Mouse (Mus musculus) CH12.LX (cell line): ENCODE measurements around the gene Ttl. TPM values are rescaled to one million over a fixed set of nuclear protein-coding genes. Genes with fewer than 3 reads are reported as not detected.

Source experiments
- DNase-seq: peaks from one replicate; pipeline ENCODE4 v3.0.0-alpha.2; 2013; ENCODE audit errors: extremely low read depth
- H3K27ac ChIP-seq: 2 replicates; pipeline ENCODE4 v1.5.1; 2012; ENCODE audit warnings: low read depth, mild to moderate bottlenecking, control low read depth, moderate library complexity; ENCODE audit not compliant: insufficient read depth
- H3K27me3 ChIP-seq: replicated peaks from 2 replicates; pipeline ENCODE3; 2012; ENCODE audit warnings: inconsistent platforms
- H3K36me3 ChIP-seq, 2 experiments: replicated peaks in 1 of 2; 2 replicates each; pipeline versions ENCODE3 to v1.6.1; 2012; ENCODE audit warnings: inconsistent platforms in 1 of 2, low read length in 1 of 2, mild to moderate bottlenecking in 1 of 2, mixed read lengths in 1 of 2, moderate library complexity in 1 of 2; ENCODE audit not compliant: control insufficient read depth in 1 of 2, insufficient read depth in 1 of 2
- H3K4me1 ChIP-seq, 2 experiments: 2 replicates each; pipeline ENCODE4 v1.6.1; 2012; ENCODE audit warnings: inconsistent platforms in 1 of 2, moderate library complexity in 1 of 2; ENCODE audit not compliant: insufficient read depth in 2 of 2, control insufficient read depth in 1 of 2
- H3K4me2 ChIP-seq: 2 replicates; pipeline ENCODE4 v1.6.1; 2012; ENCODE audit warnings: low read depth, mild to moderate bottlenecking, control low read depth; ENCODE audit not compliant: poor library complexity, insufficient read depth, severe bottlenecking
- H3K4me3 ChIP-seq, 3 experiments: fragments of 150-350 bp in 1 of 3; sonication (generic) in 1 of 3; replicated peaks in 1 of 3; 2 replicates each; pipeline versions ENCODE3 to v1.5.1; 2011 to 2012; ENCODE audit warnings: low read depth in 2 of 3, low read length in 2 of 3, mild to moderate bottlenecking in 2 of 3, moderate library complexity in 2 of 3, control low read depth in 1 of 3, improper control_type of control experiment in 1 of 3, inconsistent platforms in 1 of 3, mixed read lengths in 1 of 3; ENCODE audit not compliant: poor library complexity in 1 of 3
- H3K79me2 ChIP-seq: replicated peaks from 2 replicates; pipeline ENCODE4 v1.6.1; 2012; ENCODE audit warnings: mild to moderate bottlenecking, moderate library complexity; ENCODE audit not compliant: control insufficient read depth, poor library complexity, insufficient read depth, severe bottlenecking; ENCODE audit errors: extremely low read depth
- H3K9ac ChIP-seq: 2 replicates; pipeline ENCODE4 v1.6.1; 2012; ENCODE audit warnings: low read depth, mild to moderate bottlenecking, control low read depth, moderate library complexity; ENCODE audit not compliant: insufficient read depth
- H3K9me3 ChIP-seq: replicated peaks from 2 replicates; pipeline ENCODE3; 2012; ENCODE audit warnings: low read length, inconsistent platforms, mixed read lengths
- BHLHE40 ChIP-seq: IDR thresholded peaks from 2 replicates; pipeline ENCODE4 v1.6.1; 2011; ENCODE audit warnings: mild to moderate bottlenecking, low read depth, low read length, improper control_type of control experiment
- CHD1 ChIP-seq: IDR thresholded peaks from 2 replicates; pipeline ENCODE4 v1.6.1; 2012; ENCODE audit warnings: low read depth, low read length, improper control_type of control experiment, inconsistent platforms
- CHD2 ChIP-seq: IDR thresholded peaks from 2 replicates; pipeline ENCODE4 v1.6.1; 2011; ENCODE audit warnings: low read length, improper control_type of control experiment
- CTCF ChIP-seq, 2 experiments: IDR thresholded peaks in 1 of 2; conservative IDR thresholded peaks in 1 of 2; 2 replicates each; pipeline ENCODE4 v1.5.1; 2011 to 2012; ENCODE audit warnings: low read depth in 2 of 2, low read length in 2 of 2, improper control_type of control experiment in 1 of 2, inconsistent platforms in 1 of 2, mild to moderate bottlenecking in 1 of 2, moderate library complexity in 1 of 2
- E2F4 ChIP-seq: IDR thresholded peaks from 2 replicates; pipeline ENCODE4 v1.6.1; 2011; ENCODE audit warnings: low read depth, low read length, improper control_type of control experiment; ENCODE audit not compliant: insufficient replicate concordance
- ELF1 ChIP-seq: IDR thresholded peaks from 2 replicates; pipeline ENCODE4 v1.6.1; 2014; ENCODE audit warnings: low read depth, mild to moderate bottlenecking, inconsistent platforms, low read length, improper control_type of control experiment
- EP300 ChIP-seq: IDR thresholded peaks from 2 replicates; pipeline ENCODE4 v1.6.1; 2011; ENCODE audit warnings: low read length, improper control_type of control experiment
- GABPA ChIP-seq: IDR thresholded peaks from 2 replicates; pipeline ENCODE4 v1.6.1; 2012; ENCODE audit warnings: low read depth, low read length, improper control_type of control experiment, inconsistent platforms; ENCODE audit not compliant: insufficient replicate concordance
- HCFC1 ChIP-seq: IDR thresholded peaks from 2 replicates; pipeline ENCODE4 v1.6.1; 2012; ENCODE audit warnings: low read depth, mild to moderate bottlenecking, inconsistent platforms, low read length, improper control_type of control experiment
- IRF4 ChIP-seq: IDR thresholded peaks from 2 replicates; pipeline ENCODE4 v1.6.1; 2014; ENCODE audit warnings: low read depth, mild to moderate bottlenecking, inconsistent platforms, low read length, improper control_type of control experiment
- JUN ChIP-seq: IDR thresholded peaks from 2 replicates; pipeline ENCODE4 v1.6.1; 2011; ENCODE audit warnings: low read depth, mild to moderate bottlenecking, low read length, improper control_type of control experiment, moderate library complexity; ENCODE audit not compliant: insufficient read depth
- KAT2A ChIP-seq: IDR thresholded peaks from 2 replicates; pipeline ENCODE4 v1.6.1; 2012; ENCODE audit warnings: low read length, improper control_type of control experiment, inconsistent platforms; ENCODE audit not compliant: insufficient replicate concordance
- MAFK ChIP-seq: IDR thresholded peaks from 2 replicates; pipeline ENCODE4 v1.6.1; 2011; ENCODE audit warnings: low read length, improper control_type of control experiment; ENCODE audit not compliant: insufficient replicate concordance
- MAX ChIP-seq: IDR thresholded peaks from 2 replicates; pipeline ENCODE4 v1.6.1; 2011; ENCODE audit warnings: low read length, improper control_type of control experiment
- MAZ ChIP-seq: IDR thresholded peaks from 2 replicates; pipeline ENCODE4 v1.6.1; 2012; ENCODE audit warnings: low read depth, mild to moderate bottlenecking, inconsistent platforms, low read length, improper control_type of control experiment, moderate library complexity
- MXI1 ChIP-seq: IDR thresholded peaks from 2 replicates; pipeline ENCODE4 v1.6.1; 2011; ENCODE audit warnings: mild to moderate bottlenecking, low read depth, low read length, improper control_type of control experiment
- NELFE ChIP-seq: IDR thresholded peaks from 2 replicates; pipeline ENCODE4 v1.6.1; 2011; ENCODE audit warnings: low read depth, low read length, improper control_type of control experiment
- NRF1 ChIP-seq: IDR thresholded peaks from 2 replicates; pipeline ENCODE4 v1.6.1; 2014; ENCODE audit warnings: low read depth, mild to moderate bottlenecking, inconsistent platforms, low read length, improper control_type of control experiment, moderate library complexity
- PAX5 ChIP-seq: IDR thresholded peaks from 2 replicates; pipeline ENCODE4 v1.6.1; 2012; ENCODE audit warnings: low read length, inconsistent platforms, mixed read lengths
- POLR2A ChIP-seq: IDR thresholded peaks from 2 replicates; pipeline ENCODE4 v1.6.1; 2011; ENCODE audit warnings: low read depth, mild to moderate bottlenecking, improper control_type of control experiment, low read length
- POLR2AphosphoS2 ChIP-seq: IDR thresholded peaks from 2 replicates; pipeline ENCODE4 v1.6.1; 2011; ENCODE audit warnings: low read depth, low read length, improper control_type of control experiment
- RAD21 ChIP-seq: IDR thresholded peaks from 2 replicates; pipeline ENCODE4 v1.6.1; 2011; ENCODE audit warnings: low read depth, mild to moderate bottlenecking, low read length, improper control_type of control experiment, moderate library complexity
- RCOR1 ChIP-seq: conservative IDR thresholded peaks from 2 replicates; pipeline ENCODE4 v1.6.1; 2012; ENCODE audit warnings: low read depth, mild to moderate bottlenecking, inconsistent platforms, low read length, improper control_type of control experiment
- SIN3A ChIP-seq: IDR thresholded peaks from 2 replicates; pipeline ENCODE4 v1.6.1; 2012; ENCODE audit warnings: low read length, improper control_type of control experiment, inconsistent platforms
- TBP ChIP-seq: conservative IDR thresholded peaks from 2 replicates; pipeline ENCODE4 v1.6.1; 2011; ENCODE audit warnings: low read depth, low read length, improper control_type of control experiment
- TCF12 ChIP-seq: IDR thresholded peaks from 2 replicates; pipeline ENCODE4 v1.6.1; 2014; ENCODE audit warnings: low read depth, mild to moderate bottlenecking, inconsistent platforms, low read length, improper control_type of control experiment
- UBTF ChIP-seq: IDR thresholded peaks from 2 replicates; pipeline ENCODE4 v1.6.1; 2012; ENCODE audit warnings: low read depth, mild to moderate bottlenecking, inconsistent platforms, low read length, improper control_type of control experiment, moderate library complexity
- USF1 ChIP-seq: IDR thresholded peaks from 2 replicates; pipeline ENCODE4 v1.6.1; 2014; ENCODE audit warnings: low read depth, mild to moderate bottlenecking, inconsistent platforms, low read length, improper control_type of control experiment
- USF2 ChIP-seq: conservative IDR thresholded peaks from 2 replicates; pipeline ENCODE4 v1.6.1; 2011; ENCODE audit warnings: low read depth, low read length, improper control_type of control experiment
- ZC3H11A ChIP-seq: IDR thresholded peaks from 2 replicates; pipeline ENCODE4 v1.6.1; 2012; ENCODE audit warnings: low read depth, mild to moderate bottlenecking, inconsistent platforms, low read length, improper control_type of control experiment
- ZKSCAN1 ChIP-seq: IDR thresholded peaks from 2 replicates; pipeline ENCODE4 v1.6.1; 2012; ENCODE audit warnings: low read depth, inconsistent platforms, low read length, improper control_type of control experiment, borderline replicate concordance
- ZMIZ1 ChIP-seq: IDR thresholded peaks from 2 replicates; pipeline ENCODE4 v1.6.1; 2012; ENCODE audit warnings: low read depth, mild to moderate bottlenecking, inconsistent platforms, low read length, improper control_type of control experiment
- ZNF384 ChIP-seq: IDR thresholded peaks from 2 replicates; pipeline ENCODE4 v1.6.1; 2012; ENCODE audit warnings: low read depth, low read length, improper control_type of control experiment, inconsistent platforms
- dilution Hi-C: fragments of 300-500 bp; cut with MboI; formaldehyde crosslinking; loops from 2 replicates; pipeline ENCODE4 v1.14.3; 2020; ENCODE audit warnings: low sequenced_read_pairs; ENCODE audit not compliant: extremely low pct_unique_long_range_greater_than_20kb, extremely low pct_ligation_motif_present
- in situ Hi-C: fragments of 300-500 bp; cut with MboI; formaldehyde crosslinking; loops from 3 replicates; pipeline ENCODE4 v1.14.3; 2019; ENCODE audit warnings: low sequenced_read_pairs, low pct_ligation_motif_present, low pct_unique_long_range_greater_than_20kb, mixed read lengths
- polyA plus RNA-seq: library from polyadenylated mRNA; unstranded; fragments of >175 nt; gene quantifications from 2 replicates; pipeline ENCODE4 v1.2.1, GENCODE M21; 2012; ENCODE audit warnings: low read depth; ENCODE audit not compliant: insufficient read length
- total RNA-seq, 2 experiments: library from RNA; depleted of rRNA; stranded (reverse); fragments of 300-350 nt in 1 of 2; fragments of >200 nt in 1 of 2; gene quantifications; 2 replicates each; pipeline ENCODE4 v1.2.3; 2012 to 2014

Gene Ttl
- total and polyA plus RNA-seq, 3 experiments: 1.8 to 2.9 (median 2.7) TPM

- in situ Hi-C loops: no loop called here
- peaks cover 77 to 96% of the 10 kb centered on the region in 2 experiments for H3K36me3 ChIP-seq
Observed at GRCm38 (mm10) chr2:129121986-129122385, 56.2 kb downstream of the Ttl start.

GRCm38 (mm10) chr2:129129412-129129929 is 63.7 kb downstream of the Ttl start, which contains the start of gene Chchd5:
Chchd5 (plus strand) TSS chr2:129129700.
- DNase-seq: peak; percentile 95
- in situ Hi-C loops (no loop called here), dilution Hi-C loops (no loop called here)
- H3K36me3 ChIP-seq: peaks cover 39 to 70% of the 10 kb centered on the region in 2 experiments
- H3K27ac ChIP-seq: peak within 1 kb of the TSS; percentile 95
- peak within 1 kb of the TSS; percentile 78 for H3K9ac ChIP-seq
- H3K4me2 ChIP-seq: peak within 1 kb of the TSS; percentile 61
- H3K4me3 ChIP-seq: peak within 1 kb of the TSS; percentile 68 to 89 (median 79)
- 0 out of 2 replicates have a peak, but pooled peaks cover 3% of the 10 kb centered on the region for H3K79me2 ChIP-seq
- H3K27me3 ChIP-seq: no peaks in the 10 kb centered on the region
- H3K4me1 ChIP-seq: peaks cover 5 to 26% of the 10 kb centered on the region in 2 experiments; a peak in 3 of 4 replicates
- peaks cover 2% of the 10 kb centered on the region for H3K9me3 ChIP-seq
- TF ChIP-seq BHLHE40 (0 out of 2 replicates have a peak, but pooled peaks have one; percentile 32), SIN3A (peak; percentile 86), TBP (no peak), NELFE (peak; percentile 46; the same call in 1 of the 2 replicates), MAFK (no peak), MAX (peak; percentile 79), ZMIZ1 (peak; percentile 53; the same call in 1 of the 2 replicates), UBTF (peak; percentile 55; the same call in 1 of the 2 replicates), CHD1 (no peak), ZKSCAN1 (no peak), NRF1 (peak; percentile 45; the same call in 1 of the 2 replicates), IRF4 (no peak; the same call in 1 of the 2 replicates), TCF12 (peak; percentile 64), HCFC1 (peak; percentile 92), USF2 (no peak), ZC3H11A (no peak), KAT2A (peak; percentile 86; the same call in 1 of the 2 replicates), RCOR1 (no peak), POLR2AphosphoS2 (no peak; the same call in 1 of the 2 replicates), POLR2A (peak; percentile 68), E2F4 (peak; percentile 45; the same call in 1 of the 2 replicates), USF1 (no peak), CHD2 (peak; percentile 80), JUN (no peak), PAX5 (no peak), MXI1 (peak; percentile 75), ZNF384 (no peak), EP300 (no peak), CTCF (conservative IDR thresholded peaks at IDR 0.05 in 1 of 2, IDR thresholded peaks at IDR 0.05 in 1 of 2; ENCODE audit: low read depth in 2 of 2, low read length in 2 of 2) (no peak), RAD21 (no peak)

More at GRCm38 (mm10) chr2:129121986-129122385, 56.2 kb downstream of the Ttl start:
- TF ChIP-seq TCF12 (no peak), MAZ (no peak), MAFK (no peak), ELF1 (no peak), SIN3A (no peak), IRF4 (no peak), RCOR1 (no peak), POLR2A (no peak), GABPA (no peak)
- dilution Hi-C loops: no loop called here
- Histone ChIP-seq H3K9ac (no peak overlapping the region), H3K4me3 (no peak overlapping the region), H3K4me2 (no peak overlapping the region), H3K9me3 (no peaks in the 10 kb centered on the region), H3K27me3 (no peaks in the 10 kb centered on the region), H3K27ac (no peak overlapping the region), H3K4me1 (no peaks in the 10 kb centered on the region), H3K79me2 (no peaks in the 10 kb centered on the region)
- DNase-seq: no peak
